Mouse (Mus musculus) kidney, adult 2 months (tissue): ENCODE results near the gene Stx2.

Experiments used
- CTCF ChIP-seq: fragments of 200-500 bp; conservative IDR thresholded peaks from 2 replicates; pipeline ENCODE4 v1.5.1; 2011; ENCODE audit warnings: low read depth, mild to moderate bottlenecking, control low read depth, low read length, moderate library complexity, mixed read lengths; ENCODE audit not compliant: insufficient read depth, insufficient read length
- POLR2A ChIP-seq: fragments of 200-500 bp; IDR thresholded peaks from one replicate; pipeline ENCODE4 v1.6.1; 2011; ENCODE audit warnings: low read depth, low read length, control low read depth

- no peak for TF ChIP-seq CTCF
- TF ChIP-seq POLR2A, result no peak
Observed at GRCm38 (mm10) chr5:128984536-128984935, 23.8 kb downstream of the Stx2 start.
